Mouse (Mus musculus) thymus, postnatal 0 days (tissue): ENCODE data around the gene 6030408B16Rik. TPM values are rescaled to one million over a fixed set of nuclear protein-coding genes. Genes with fewer than 3 reads are reported as not detected.

Experiments
- DNase-seq: peaks from one replicate; pipeline ENCODE4 v3.0.0-alpha.2; 2015; ENCODE audit warnings: low spot score
- polyA plus RNA-seq: library from polyadenylated mRNA; unstranded; fragments of >200 nt; fragmentation: Nextera tagmentation; extraction: Ambion mirVana; gene quantifications from 2 replicates; pipeline ENCODE4 v1.2.1, GENCODE M21; 2015

Gene 6030408B16Rik
- polyA plus RNA-seq = 0.22 and 0.40 TPM in 2 replicates

DNA sequence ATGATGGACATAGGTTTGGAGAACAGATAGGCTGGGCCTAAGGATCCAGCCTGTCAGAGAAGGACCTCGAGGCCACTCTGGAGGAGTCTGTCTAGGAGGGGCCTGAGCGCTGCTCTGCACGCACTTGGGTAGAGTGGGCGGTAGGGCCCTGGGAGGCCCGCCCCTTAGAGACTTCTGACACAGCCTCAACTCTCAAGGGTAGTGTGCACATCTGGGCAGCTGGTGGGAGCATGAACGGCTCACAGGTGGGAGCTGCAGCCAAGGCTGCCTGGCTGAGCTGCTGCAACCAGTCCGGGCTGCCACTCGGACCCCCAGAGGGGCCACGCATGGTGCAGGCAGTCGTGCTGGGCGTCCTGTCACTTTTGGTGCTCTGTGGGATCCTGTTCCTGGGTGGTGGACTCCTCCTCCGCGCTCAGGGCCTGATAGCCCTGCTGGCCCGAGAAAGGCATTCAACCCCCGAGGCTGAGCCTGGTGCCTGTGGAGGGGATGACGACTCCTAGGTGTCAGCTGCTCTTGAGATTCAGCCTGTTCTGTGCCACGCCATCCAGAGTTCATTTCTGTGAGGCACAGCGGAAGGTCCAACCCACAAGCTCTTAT, at the start of gene 6030408B16Rik:
Gene 6030408B16Rik (plus strand): TSS at position 188 of the 597 bp plus-strand sequence.
- DNase-seq = no peak

DNA sequence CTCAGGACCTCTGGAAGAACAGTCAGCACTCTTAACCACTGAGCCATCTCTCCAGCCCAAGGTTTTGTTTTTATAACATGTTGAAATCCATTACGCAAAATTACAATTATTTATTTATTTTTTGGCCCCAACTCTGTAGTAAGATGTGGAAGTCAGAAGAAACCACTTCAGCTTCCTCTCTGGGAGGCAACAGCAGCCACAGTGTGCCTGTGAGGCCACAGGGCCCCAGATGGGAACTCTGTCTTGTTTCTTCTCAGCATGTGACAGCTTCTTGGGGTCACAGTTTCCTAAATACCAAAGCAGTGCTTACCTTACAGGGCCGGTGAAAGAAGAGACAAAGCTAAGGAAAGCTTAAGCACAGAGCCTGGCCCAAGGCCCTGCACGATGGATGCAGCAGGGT, 49.0 kb upstream of the 6030408B16Rik start:
- DNase-seq = peak; percentile 42

DNA sequence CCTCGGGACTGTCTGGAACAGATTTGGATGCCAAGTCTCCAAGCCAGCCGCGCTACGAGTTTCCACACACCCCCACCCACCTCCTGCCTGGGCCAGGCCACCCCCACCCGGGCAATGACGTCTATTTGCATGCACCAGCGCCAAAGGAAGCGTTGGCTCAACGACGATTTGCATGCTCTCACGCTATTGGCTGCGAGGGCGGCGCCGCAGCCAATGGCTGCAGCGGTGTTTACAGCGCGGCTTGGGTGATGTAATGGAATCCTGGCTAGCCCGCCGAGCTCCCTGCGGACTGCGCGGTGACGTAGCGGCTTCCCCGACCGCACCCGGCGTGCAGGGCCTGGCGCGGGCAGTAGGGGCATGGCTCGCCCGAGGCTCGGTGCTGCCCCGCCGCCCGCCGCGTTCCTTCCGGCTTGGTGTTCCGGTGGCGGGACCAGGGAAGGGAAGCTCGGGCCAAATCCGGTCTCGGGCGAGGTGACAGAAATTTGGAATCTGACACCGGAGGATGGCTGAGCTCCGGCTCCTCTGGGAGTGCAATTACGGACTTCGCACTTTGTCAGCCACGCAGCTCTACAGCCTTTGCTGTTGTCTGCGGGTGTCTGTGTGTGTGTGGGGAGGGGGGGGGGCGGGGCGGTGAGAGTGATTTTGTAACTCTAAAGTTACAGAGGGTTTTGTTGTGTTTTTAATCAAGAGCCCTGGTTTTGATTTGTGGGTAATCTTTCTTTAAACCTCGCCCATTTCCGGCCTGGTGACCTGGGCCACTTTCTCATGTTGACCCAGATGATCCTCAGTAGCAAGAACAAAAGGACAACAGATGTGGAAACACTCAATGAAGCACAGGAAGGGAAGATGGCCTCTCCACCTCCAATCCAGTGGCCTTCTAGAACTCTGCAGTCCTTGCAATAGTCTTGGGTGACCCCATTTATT, 46.5 kb upstream of the 6030408B16Rik start:
- peak; percentile 99 for DNase-seq

DNA sequence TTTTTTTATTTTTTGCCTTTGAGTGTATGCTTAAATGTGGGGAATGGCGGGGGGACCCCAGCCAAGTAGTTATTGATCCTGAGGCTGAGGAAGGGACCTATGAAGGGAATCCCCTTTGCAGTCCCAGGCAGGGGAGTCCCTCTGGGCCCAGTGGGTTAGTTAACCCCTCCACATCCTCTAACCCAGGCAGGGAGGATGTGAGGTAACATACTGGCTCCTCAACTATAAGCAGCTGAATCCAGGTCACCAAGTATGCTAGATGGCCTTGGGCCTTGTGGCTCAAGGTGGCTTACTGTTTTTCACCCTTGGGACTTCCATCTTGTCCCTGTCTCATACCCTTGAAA, 45.9 kb upstream of the 6030408B16Rik start:
- DNase-seq = peak; percentile 41

DNA sequence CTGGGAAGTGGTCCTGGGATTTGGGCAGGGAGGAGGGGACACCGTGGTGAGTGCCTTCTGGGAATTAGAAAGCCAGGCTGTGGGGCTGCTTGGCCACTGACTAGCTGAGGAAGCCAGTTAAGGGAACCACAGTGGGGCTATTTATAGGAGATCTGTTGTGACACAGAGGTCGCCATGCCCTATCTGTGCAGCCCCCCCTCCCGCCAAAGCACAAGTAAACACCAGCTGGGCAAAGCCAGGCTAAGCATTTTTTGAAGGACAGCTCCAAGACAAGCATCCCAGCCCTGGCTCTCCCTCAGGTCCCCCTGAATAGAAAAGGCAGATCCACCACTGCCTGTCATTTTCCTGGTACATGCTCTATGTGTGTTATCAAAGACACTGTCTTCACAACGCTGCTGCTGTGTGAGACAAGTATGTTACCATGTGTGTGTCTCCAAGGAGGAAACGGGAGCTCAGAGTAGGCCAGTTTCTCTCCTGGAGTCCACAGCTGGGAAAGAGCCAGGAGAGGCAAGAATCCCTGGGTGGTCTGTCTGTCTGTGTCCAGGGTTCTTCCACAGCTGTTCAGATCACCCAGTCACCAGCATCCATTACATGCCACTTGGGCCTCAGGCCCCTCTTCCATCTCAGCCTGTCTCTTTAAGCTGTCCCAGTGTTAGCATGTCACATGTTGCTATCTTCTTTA, 44.8 kb upstream of the 6030408B16Rik start:
- no peak for DNase-seq

DNA sequence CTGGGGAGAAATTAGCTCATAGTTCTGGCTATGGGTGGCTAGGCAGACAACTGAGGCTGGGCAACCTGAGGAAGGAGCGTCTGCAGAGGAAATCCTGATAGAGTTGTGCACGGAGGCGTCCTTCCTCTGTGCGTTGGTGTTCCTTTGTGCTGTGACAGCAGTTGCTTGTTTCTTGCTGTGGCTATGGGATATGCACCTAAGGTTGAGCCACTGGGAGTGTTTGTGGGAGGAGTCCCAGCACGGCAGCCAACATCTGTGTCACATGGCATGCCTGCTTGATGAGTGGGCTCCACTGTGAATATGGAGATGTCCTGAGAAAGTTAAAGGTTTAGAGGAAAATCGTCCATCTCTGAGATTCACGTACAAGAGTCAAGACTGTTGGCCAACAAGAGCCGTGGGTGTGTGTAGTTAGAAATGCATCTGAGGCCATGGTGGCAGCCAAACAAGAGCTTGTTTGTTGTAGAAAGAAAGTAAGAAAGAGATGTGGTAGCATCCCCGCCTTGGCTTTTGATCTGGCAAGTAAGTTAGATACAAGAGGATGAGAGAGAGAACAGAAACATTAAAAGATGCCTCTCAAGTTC, 42.7 kb upstream of the 6030408B16Rik start:
- DNase-seq = no peak

DNA sequence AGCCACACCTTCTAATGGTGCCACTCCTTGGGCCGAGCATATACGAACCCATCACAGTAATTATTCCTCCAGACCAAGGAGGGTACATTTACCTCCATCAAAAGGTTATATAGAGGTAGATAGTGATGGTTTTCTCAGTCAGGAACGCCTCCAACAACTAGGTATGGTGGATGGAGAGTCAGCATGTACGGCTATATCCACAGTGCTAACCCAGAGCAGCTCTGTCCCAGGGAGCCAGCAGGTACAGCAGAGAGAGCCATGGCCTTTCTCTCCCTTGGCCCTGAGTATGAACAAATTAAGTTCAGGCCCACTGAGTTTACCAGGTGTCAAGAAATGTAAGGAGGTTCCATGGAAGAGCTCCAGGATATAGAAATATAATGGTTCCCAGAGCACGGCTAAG, 41.1 kb upstream of the 6030408B16Rik start:
- no peak for DNase-seq

DNA sequence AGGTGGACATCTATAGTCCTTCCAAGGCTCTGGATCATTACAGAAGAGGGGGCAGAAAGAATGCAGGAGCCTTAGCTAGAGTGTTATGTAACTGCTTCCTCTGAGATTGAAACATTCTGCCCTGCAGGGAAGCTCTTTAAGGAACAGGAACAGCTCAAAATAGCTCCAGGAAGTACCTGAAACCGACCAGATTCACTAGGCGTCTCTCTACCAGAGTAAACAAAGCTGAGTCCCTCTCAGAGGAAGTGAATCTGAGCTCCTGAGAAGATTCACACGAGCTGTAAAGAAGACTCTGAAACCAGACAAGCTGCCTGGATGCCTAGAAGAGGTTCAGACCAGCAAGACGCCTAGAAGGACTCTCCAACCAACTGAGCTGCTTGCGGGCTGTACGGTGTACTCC, 40.4 kb upstream of the 6030408B16Rik start:
- no peak for DNase-seq

DNA sequence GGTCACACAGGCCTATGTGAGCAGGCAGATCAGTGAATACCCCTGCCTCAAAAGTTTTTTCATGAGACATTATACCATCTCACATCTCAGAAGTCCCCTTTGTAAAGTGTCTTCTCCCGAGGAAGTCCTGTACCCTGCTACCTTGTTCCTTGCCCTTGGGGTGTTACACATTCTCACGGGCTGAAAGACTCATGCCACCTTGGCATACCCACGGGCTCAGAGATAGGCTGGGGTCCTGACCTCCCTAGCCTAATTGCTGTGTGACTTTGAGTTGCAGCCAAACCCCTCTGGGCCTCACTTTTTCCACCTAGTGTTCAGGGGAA, 39.5 kb upstream of the 6030408B16Rik start:
- DNase-seq = no peak

DNA sequence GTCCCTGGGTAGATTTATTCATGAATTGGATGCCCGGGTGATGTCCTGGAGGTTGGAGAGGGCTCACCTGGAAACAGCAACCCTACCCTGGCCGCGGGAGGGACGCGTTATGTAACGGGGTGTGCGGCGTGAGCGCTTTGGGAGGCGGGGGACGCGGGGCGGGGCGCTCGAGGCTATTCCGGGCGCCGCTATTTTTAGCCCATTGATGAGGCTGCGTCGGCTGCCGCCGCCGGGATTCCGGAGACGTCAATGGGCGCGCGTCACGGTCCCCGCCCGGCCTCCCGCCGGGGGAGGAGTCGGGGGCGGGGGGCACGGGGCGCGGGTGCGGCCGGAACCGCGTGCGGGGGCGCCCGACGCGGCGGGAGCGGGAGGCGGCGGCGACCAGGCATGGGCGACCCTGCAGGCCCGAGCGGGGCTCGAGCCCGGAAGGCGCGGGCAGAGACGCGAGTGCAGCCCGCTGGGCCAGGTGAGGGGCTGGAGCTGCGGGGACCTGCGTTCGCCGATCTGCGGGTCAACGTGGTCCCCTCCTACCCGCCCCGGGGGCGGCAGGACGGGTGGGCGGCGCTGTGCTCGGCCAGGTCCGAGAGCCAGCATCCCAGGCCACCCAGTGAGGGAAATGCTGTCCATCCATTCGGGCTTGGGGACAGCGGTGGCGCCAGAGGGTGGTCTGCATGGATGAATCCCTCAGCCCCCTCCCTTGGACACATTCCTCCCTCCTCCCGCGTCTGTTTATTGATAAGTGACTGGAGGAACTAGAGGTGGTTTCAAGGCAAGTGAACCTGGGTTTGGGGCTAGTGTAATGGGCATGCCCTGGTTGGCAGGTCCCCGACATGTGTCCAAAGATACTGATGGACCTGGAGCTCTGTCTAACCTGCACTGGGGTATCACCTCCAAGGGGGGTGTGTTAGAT, 38.9 kb upstream of the 6030408B16Rik start, which contains the start of gene Nr4a1:
Gene Nr4a1 (plus strand): TSS at position 384 of the 910 bp plus-strand sequence.
- DNase-seq = peak; percentile 82

DNA sequence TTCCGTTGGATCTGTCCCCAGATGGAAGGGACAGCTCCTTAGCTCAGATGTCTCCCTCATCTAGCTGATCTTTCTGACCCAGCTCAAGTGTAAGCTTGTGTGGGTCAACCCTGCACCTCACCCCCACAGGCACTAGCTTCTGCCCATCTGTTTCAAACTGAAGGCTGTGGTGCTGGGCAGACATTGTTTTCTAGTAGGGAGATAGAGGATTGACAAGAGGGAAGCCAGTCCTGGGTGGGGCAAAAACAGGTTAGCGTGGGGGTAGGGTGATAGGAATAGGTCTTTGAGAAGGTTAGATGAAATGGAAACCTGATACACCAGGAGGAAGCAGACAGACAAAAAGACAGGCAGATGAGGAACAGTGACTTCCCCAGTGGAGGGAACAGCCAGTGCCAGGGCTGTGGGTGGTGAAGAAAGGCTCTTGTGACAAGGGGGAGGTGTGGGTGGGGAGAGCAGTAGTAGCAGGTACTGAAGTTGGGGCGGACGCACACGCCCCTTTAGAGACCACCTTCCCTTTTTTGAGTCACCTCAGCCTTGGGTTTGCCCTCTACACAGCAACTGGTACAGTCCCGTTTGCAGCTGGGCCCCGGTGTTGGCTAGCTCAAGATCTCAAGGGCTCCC, 37.1 kb upstream of the 6030408B16Rik start:
- DNase-seq = no peak

DNA sequence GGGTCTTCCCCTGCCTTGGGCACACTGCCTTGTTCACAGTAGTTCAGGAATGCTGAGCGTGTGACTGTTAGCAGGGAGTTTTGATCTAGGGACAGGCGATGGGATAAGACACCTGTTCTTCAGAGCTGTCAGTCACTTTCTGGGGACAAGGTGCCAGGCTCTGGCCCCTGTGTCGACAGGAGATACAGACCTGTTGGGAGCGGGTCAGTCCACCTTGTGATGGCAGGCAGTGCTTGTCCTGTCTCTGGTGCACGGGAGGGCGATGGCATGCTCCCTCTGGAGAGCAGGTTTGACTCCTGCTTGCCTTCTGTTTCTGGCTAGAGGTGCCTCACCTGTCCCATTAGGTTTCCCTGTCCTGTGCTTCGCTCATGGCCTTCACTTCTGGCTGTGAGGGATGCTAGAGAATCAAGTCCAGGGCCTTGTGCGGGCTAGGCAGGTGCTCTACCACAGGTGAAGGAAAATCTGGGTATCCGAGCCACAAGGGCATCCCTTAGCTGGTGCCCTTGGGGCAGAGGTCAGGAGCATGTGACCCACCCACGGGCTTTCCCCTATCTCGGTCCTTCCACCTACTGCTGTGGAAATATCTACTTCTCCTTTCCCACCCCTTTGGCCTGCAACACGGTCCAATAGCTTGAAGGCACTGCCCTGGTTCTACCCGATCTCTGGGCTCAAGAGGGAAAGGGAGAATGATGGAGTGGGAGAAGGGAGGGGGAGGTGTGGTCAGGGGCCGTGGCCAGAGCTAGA, 36.4 kb upstream of the 6030408B16Rik start:
- DNase-seq = no peak

DNA sequence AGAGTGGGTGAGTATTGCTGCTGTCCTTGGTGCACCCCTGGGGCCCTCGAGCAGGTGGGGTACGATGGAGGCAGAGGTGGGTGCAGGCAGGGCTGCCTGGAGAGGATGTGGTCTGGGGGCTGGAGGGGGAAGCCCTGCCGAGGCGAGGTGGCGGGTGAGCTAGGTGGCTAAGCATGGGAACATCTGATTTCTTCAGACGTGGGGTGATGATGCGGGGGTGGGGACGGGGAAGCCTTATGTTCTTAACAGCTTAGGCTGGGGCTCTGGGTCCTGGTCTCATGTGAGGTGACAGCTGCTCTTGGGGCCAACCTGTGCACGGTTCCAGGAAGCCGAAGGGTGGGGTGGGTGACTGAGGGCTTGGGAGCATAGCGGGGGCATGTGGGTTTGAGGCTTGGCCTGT, 34.6 kb upstream of the 6030408B16Rik start:
- peak; percentile 94 for DNase-seq

DNA sequence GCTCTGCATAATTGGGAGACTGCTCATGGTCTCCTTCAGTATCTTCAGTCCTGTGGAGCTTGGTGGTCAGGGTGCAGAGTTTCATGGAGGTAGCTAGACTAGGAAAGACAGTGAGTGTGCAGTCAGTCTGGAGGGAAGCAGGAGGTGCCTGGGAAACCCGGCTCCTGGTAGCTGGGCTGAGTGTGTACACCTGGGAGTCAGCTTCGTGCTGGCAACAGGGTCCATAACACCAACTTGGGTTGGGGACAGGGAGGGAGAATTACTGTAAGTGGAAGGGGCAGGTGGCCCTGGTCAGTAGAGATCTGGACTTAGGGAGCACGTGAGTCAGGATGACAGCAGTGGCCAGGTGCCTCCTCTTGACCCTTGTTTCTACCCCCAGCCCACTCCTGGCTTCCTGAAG, 33.1 kb upstream of the 6030408B16Rik start:
- no peak for DNase-seq

DNA sequence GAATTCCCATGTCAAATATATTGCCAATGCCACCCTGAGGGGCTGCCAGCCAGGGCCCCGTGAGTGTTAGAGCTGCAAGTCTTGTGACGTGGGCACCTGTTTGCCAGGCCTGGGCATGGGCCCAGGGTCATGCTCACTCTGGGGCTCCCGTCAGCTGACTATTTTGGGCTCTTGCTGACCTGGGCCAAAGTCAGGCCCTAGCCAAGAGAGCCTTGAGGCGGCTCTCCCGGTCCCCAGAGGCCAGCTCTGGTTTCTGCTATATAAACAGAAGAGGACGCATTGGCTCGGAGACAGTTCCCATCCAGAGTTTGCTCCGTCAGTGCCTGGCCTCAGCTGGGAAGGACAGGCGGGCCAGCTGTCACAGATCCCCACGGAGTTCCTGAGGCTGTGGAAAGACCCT, 32.6 kb upstream of the 6030408B16Rik start:
- no peak for DNase-seq

DNA sequence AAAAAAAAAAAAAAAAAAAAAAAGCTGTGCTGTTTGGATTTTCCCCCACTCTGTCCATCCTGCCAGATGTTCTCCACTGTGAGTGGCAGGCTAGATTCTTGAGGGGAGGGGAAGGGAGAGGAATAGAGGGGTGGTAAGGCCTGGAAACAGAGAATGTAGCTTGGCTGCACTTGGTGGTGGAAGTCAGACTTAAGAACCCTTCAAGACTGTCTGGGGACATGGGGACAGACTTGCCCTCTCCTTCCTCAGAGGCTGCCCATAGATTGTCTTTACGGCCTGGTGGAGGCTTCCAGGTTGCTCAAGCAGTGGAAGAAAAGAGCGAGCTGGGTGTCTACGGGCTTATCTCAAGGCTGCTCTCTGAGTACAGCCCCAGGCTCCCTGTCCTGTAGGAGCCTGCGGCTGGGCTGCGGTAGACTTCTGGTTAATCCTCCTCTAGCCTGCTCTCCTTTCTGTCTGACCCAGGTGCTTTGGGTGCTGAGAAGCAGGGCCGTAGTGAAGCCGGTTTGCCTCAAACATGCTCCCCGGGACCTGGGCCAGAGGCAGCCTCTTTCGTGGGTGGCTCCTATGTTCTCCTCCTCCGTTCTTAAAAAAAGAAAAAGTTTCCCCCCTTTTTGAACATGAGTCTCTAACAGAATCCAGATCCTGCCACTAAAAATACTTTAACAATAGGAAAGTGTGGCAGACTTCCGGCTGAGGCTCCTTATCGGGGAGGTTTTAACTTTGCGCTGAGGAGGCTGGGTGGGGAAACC, 32.0 kb upstream of the 6030408B16Rik start:
- peak; percentile 34 for DNase-seq

DNA sequence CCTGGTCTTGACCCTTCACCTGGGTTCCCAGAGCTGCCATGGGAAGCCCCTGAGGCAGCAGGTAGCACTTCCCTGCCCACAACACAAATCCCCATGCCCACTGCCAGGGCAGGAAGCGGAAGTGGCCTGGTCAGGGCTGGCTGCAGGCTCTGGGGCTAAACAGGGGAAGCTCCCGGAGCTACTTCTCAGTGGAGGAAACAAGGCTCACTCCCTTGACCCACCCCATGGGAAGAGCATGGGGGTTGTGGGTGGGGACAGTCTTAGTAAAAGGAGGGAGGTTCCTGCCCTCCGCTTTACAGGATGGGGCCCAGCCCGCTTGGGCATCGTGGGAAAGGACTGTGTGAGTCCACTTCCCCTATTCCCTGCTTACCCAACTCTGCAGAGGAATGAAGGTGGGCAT, 30.5 kb upstream of the 6030408B16Rik start:
- DNase-seq = no peak

DNA sequence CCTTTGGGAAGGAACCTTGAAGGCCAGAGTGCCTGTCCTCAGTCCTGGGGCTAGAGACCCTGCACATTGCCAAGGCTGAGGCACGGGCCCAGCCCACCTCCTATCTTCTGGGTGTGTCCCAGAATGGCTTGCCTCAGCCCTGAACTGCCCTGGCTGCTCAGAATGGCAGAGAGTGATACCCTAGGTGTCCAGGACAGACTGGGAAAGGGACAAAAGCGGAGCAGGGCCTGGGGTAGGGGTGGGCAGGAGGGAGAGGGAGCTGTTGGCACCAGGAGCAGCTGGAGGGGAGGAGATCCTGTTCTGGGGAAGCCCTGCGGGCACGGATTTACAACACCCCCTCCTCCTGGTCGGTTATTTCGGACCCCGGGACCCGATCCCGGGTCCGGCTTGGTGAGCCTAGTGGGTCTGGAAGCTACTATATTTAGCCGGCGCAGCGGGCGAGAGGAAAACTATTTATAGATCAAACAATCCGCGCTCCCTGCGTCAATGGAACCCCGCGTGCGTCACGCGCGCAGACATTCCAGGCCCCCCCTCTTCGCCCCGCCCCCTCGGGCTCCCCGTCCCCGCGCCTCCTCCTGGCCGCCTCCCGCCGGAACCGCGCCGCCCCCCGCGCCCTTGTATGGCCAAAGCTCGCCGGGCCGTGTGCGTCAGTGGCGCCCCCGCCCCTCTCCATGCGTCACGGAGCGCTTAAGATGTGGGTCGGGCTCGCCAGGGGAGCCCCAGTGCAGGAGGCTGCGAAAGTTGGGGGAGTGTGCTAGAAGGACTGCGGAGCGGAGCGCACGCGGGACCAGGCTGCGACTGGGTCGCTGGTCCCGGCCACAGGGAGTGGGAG, 26.7 kb upstream of the 6030408B16Rik start:
- peak; percentile 91 for DNase-seq
